Mouse (Mus musculus) kidney, embryonic 14.5 days (tissue): ENCODE data around the gene Gmeb1. TPM values are rescaled to one million over a fixed set of nuclear protein-coding genes. Genes with fewer than 3 reads are reported as not detected.

Source experiments
- microRNA-seq: library from miRNA; unstranded; fragments of <30 nt; microRNA quantifications from one replicate; pipeline ENCODE4, GENCODE M21; 2016
- polyA plus RNA-seq: library from polyadenylated mRNA; unstranded; fragments of >200 nt; fragmentation: Nextera tagmentation; extraction: Ambion mirVana; gene quantifications from 2 replicates; pipeline ENCODE4 v1.2.1, GENCODE M21; 2014

Gene Gmeb1
- polyA plus RNA-seq, 1 experiment from 2014 or later, result 41.0 TPM

Small RNA genes within 50 kb of the gene (microRNA-seq; reads per million reads assigned to microRNA genes)
- not detected for gene Gm22033

Other genes starting within 250 kb of the Gmeb1 start
- gene Gm10300, start 186.9 kb downstream of the Gmeb1 start, polyA plus RNA-seq, result 0.09 TPM in 1 of 2 replicates, not detected in the other
- 52.5 and 78.5 TPM in 2 replicates for gene Epb41, start 186.3 kb downstream of the Gmeb1 start, polyA plus RNA-seq
- gene Oprd1, start 117.1 kb downstream of the Gmeb1 start, polyA plus RNA-seq, result 0.09 and 0.30 TPM in 2 replicates
- 104 and 133 TPM in 2 replicates for gene Ythdf2, start 49.3 kb downstream of the Gmeb1 start, polyA plus RNA-seq
- 42.7 and 46.6 TPM in 2 replicates for gene Taf12, start 12.8 kb upstream of the Gmeb1 start, polyA plus RNA-seq
- gene Rab42, start 41.8 kb upstream of the Gmeb1 start, polyA plus RNA-seq, result 2.4 and 3.5 TPM in 2 replicates
- gene Trnau1ap, start 67.9 kb upstream of the Gmeb1 start, polyA plus RNA-seq, result 79.5 and 86.2 TPM in 2 replicates
- 63.6 and 66.2 TPM in 2 replicates for gene Rcc1, start 92.0 kb upstream of the Gmeb1 start, polyA plus RNA-seq
- 22.3 and 31.8 TPM in 2 replicates for gene Phactr4, start 160.9 kb upstream of the Gmeb1 start, polyA plus RNA-seq
- 19.3 and 24.5 TPM in 2 replicates for gene Med18, start 202.3 kb upstream of the Gmeb1 start, polyA plus RNA-seq
- gene Sesn2, start 248.9 kb upstream of the Gmeb1 start, polyA plus RNA-seq, result 12.4 and 15.4 TPM in 2 replicates